Mouse (Mus musculus): ENCODE data around the gene Carmil1. TPM values are rescaled to one million over a fixed set of nuclear protein-coding genes. Genes with fewer than 3 reads are reported as not detected.

Carmil1 gene
- polyA plus RNA-seq, 1 experiment from 2014 or later: 51.6 TPM

DNA sequence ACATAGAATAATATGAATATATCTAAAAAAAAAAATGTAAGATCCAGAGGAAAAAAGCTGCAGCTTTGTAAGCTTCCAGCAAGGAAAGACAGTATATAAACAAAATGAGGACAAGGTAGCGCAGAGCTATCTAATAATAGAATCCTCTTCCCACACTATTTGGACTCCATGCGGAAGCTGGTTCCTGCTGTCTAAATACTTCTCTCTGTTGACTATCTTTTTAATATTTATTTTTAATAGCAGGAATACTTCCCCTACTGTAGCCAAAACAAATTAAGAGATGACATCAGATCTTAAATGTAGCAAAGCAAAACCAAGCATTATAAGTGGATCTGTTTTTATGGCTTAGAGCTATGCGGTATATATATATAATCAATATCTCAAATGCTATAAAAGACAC is 27.0 kb downstream of the Carmil1 start:
- H3K4me2 ChIP-seq: no peak overlapping the region
- no peak for ATAC-seq (replicated peaks; ENCODE audit: low FRiP score)
- peaks cover 7% of the 10 kb centered on the region; the same call in 1 of the 2 replicates for H3K4me1 ChIP-seq
- H3K27ac ChIP-seq: no peak overlapping the region
- H3K9ac ChIP-seq: no peak overlapping the region
- H3K36me3 ChIP-seq: no peaks in the 10 kb centered on the region
- H3K4me3 ChIP-seq (replicated peaks): no peak overlapping the region
- WGBS: 83% methylated on average over 3 of the region's 3 CpGs
- H3K9me3 ChIP-seq (replicated peaks): no peaks in the 10 kb centered on the region
- H3K27me3 ChIP-seq: no peaks in the 10 kb centered on the region

GRCm38 (mm10) chr13:24251236-24251635 is 29.4 kb downstream of the Carmil1 start:
- Histone ChIP-seq H3K4me3 (replicated peaks) (no peak overlapping the region), H3K27ac (no peak overlapping the region), H3K9me3 (replicated peaks) (no peaks in the 10 kb centered on the region), H3K4me2 (no peak overlapping the region), H3K9ac (no peak overlapping the region), H3K4me1 (peaks cover 8% of the 10 kb centered on the region), H3K27me3 (no peaks in the 10 kb centered on the region), H3K36me3 (no peaks in the 10 kb centered on the region)
- 91% methylated on average over 7 of the region's 7 CpGs for WGBS
- ATAC-seq (replicated peaks; ENCODE audit: low FRiP score): no peak

- Histone ChIP-seq H3K9me3 (replicated peaks) (no peaks in the 10 kb centered on the region), H3K4me1 (peaks cover 28% of the 10 kb centered on the region), H3K4me2 (no peak overlapping the region), H3K27me3 (no peaks in the 10 kb centered on the region), H3K9ac (no peak overlapping the region), H3K4me3 (replicated peaks) (no peak overlapping the region), H3K36me3 (no peaks in the 10 kb centered on the region), H3K27ac (0 out of 2 replicates have a peak overlapping the region, but pooled peaks have one; percentile 20)
- ATAC-seq (replicated peaks; ENCODE audit: low FRiP score): no peak
- WGBS: 68% methylated on average over 5 of the region's 5 CpGs
Observed at GRCm38 (mm10) chr13:24247928-24248327, 32.7 kb downstream of the Carmil1 start.

- Histone ChIP-seq H3K27me3 (no peaks in the 10 kb centered on the region), H3K27ac (0 out of 2 replicates have a peak overlapping the region, but pooled peaks have one; percentile 20), H3K4me3 (replicated peaks) (no peak overlapping the region), H3K9me3 (replicated peaks) (no peaks in the 10 kb centered on the region), H3K9ac (no peak overlapping the region), H3K4me1 (peaks cover 33% of the 10 kb centered on the region), H3K36me3 (no peaks in the 10 kb centered on the region), H3K4me2 (no peak overlapping the region)
- 71% methylated on average over 3 of the region's 3 CpGs for WGBS
- ATAC-seq (replicated peaks; ENCODE audit: low FRiP score): no peak
Observed at GRCm38 (mm10) chr13:24247441-24247840, 33.2 kb downstream of the Carmil1 start.

DNA sequence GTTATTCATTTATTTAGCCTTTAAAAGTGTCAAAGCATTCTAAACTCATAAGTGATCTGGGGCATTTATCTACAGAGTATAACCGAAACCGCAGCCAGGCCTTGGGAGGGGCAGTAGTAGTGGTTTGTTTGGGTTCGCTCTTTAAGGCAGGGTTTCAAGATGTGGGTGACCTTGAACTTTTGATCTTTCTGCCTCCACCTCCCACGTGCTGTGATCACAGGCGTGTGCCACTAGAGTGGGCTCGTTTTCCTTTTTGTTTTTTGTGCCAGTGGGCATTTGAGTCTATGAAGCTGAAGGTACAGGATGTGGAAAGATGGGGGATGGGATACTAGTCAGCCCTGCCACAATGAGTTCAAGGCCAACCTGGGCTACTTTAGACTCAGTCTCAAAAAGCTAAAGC is 34.3 kb downstream of the Carmil1 start:
- Histone ChIP-seq H3K36me3 (no peaks in the 10 kb centered on the region), H3K9me3 (replicated peaks) (no peaks in the 10 kb centered on the region), H3K27ac (no peak overlapping the region), H3K4me3 (replicated peaks) (no peak overlapping the region), H3K4me1 (peaks cover 44% of the 10 kb centered on the region), H3K27me3 (no peaks in the 10 kb centered on the region), H3K9ac (no peak overlapping the region), H3K4me2 (no peak overlapping the region)
- 56% methylated on average over 6 of the region's 6 CpGs for WGBS
- no peak for ATAC-seq (replicated peaks; ENCODE audit: low FRiP score)

DNA sequence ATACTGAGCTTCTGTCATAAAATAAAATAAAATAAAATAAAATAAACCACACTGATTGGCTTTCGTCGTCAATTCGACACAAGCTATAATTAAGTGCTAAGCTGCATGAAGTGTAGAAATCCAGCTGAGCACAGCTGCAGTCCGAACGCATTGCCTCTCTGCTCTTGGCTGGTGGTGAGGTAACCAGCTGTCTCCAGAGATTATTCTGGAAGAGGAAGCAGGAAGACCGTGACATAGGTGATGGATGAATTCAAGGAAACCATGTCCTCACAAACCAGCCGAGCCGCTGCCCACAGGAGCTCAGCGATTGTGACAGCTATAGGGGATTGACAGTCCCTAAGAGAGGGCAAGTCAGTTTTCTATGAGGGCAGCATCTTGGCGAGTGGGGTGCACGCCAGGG is 36.0 kb downstream of the Carmil1 start:
- peaks cover 48% of the 10 kb centered on the region for H3K4me1 ChIP-seq
- 0 out of 2 replicates have a peak, but pooled peaks have one; percentile 12 for ATAC-seq (replicated peaks; ENCODE audit: low FRiP score)
- H3K27me3 ChIP-seq: no peaks in the 10 kb centered on the region
- H3K9ac ChIP-seq: no peak overlapping the region
- no peak overlapping the region for H3K4me2 ChIP-seq
- no peaks in the 10 kb centered on the region for H3K36me3 ChIP-seq
- no peaks in the 10 kb centered on the region for H3K9me3 ChIP-seq (replicated peaks)
- WGBS: 64% methylated on average over 11 of the region's 11 CpGs
- H3K27ac ChIP-seq: no peak overlapping the region
- H3K4me3 ChIP-seq (replicated peaks): no peak overlapping the region

- no peaks in the 10 kb centered on the region for H3K9me3 ChIP-seq (replicated peaks)
- H3K36me3 ChIP-seq: no peaks in the 10 kb centered on the region
- H3K4me3 ChIP-seq (replicated peaks): no peak overlapping the region
- H3K27ac ChIP-seq: no peak overlapping the region
- 86% methylated on average over 3 of the region's 4 CpGs for whole genome bisulfite sequencing
- no peak overlapping the region for H3K4me2 ChIP-seq
- no peaks in the 10 kb centered on the region for H3K27me3 ChIP-seq
- peaks cover 48% of the 10 kb centered on the region for H3K4me1 ChIP-seq
- ATAC-seq (replicated peaks; ENCODE audit: low FRiP score): no peak
- H3K9ac ChIP-seq: no peak overlapping the region
Observed at GRCm38 (mm10) chr13:24243964-24244363, 36.6 kb downstream of the Carmil1 start.

DNA sequence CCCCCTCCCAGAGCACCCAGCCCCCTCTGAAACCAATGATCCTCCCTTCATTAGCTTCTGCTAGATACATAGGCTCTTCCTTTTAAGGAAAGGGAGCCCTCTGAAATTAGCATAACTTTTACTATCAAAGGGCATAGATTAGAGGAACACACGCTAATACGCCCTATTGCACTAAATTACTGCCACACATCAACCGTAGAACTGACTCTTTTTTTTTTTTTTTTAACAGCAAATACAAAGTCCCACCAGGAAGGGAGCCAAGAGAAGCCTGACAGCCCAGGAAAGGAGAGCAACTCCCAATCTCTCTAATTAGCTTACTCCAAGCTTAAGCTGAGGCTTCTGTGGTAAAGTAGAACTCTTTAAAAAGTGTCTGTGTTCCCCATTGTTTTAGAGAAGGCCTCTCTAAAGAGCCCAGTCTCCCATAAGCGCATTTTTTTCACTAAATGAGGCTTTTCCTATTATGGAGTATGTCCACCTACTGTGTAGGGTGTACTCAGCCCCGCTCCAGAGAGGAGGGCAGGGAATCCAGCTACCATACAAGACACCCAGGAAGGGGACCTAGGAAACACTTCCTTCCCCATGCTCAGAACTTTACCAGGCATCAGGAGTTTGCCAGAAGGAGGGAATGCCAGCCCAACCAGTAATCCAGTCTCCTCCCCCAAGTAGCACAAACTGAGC is 38.0 kb downstream of the Carmil1 start:
- Histone ChIP-seq H3K27me3 (no peaks in the 10 kb centered on the region), H3K4me2 (no peak overlapping the region), H3K27ac (peak overlapping the region; percentile 72), H3K9me3 (replicated peaks) (no peaks in the 10 kb centered on the region), H3K9ac (no peak overlapping the region), H3K36me3 (no peaks in the 10 kb centered on the region), H3K4me1 (peaks cover 44% of the 10 kb centered on the region), H3K4me3 (replicated peaks) (no peak overlapping the region)
- ATAC-seq (replicated peaks; ENCODE audit: low FRiP score): no peak
- 53% methylated on average over 5 of the region's 5 CpGs for WGBS

GRCm38 (mm10) chr13:24241201-24241600 is 39.4 kb downstream of the Carmil1 start:
- Histone ChIP-seq H3K27me3 (no peaks in the 10 kb centered on the region), H3K36me3 (no peaks in the 10 kb centered on the region), H3K4me3 (replicated peaks) (no peak overlapping the region), H3K4me1 (peaks cover 42% of the 10 kb centered on the region), H3K9ac (no peak overlapping the region), H3K27ac (0 out of 2 replicates have a peak overlapping the region, but pooled peaks have one; percentile 72), H3K9me3 (replicated peaks) (no peaks in the 10 kb centered on the region), H3K4me2 (no peak overlapping the region)
- WGBS: 64% methylated on average over 5 of the region's 5 CpGs
- no peak for ATAC-seq (replicated peaks; ENCODE audit: low FRiP score)

DNA sequence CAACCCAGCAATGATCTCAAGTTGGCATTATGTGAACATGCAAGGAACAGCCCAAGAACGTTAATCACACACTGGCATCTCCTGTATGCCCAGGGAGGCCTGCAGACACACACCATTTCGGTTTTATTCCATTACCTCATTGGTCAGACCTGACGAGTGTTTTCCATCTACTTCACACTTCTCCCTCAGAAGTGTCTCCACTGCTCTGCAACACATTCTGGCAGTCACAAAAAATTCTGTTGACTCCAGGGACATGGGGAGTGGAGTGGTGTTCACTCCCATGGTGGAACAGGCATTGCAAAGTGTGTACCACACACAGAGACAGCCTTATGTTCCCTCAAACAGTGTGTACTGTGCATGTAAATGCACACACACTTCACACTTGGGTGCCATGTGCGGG is 40.2 kb downstream of the Carmil1 start:
- no peaks in the 10 kb centered on the region for H3K36me3 ChIP-seq
- no peak overlapping the region for H3K27ac ChIP-seq
- H3K4me2 ChIP-seq: no peak overlapping the region
- no peak for ATAC-seq (replicated peaks; ENCODE audit: low FRiP score)
- no peaks in the 10 kb centered on the region for H3K9me3 ChIP-seq (replicated peaks)
- no peak overlapping the region for H3K4me3 ChIP-seq (replicated peaks)
- H3K9ac ChIP-seq: no peak overlapping the region
- 87% methylated on average over 4 of the region's 4 CpGs for WGBS
- H3K27me3 ChIP-seq: no peaks in the 10 kb centered on the region
- H3K4me1 ChIP-seq: peaks cover 36% of the 10 kb centered on the region

DNA sequence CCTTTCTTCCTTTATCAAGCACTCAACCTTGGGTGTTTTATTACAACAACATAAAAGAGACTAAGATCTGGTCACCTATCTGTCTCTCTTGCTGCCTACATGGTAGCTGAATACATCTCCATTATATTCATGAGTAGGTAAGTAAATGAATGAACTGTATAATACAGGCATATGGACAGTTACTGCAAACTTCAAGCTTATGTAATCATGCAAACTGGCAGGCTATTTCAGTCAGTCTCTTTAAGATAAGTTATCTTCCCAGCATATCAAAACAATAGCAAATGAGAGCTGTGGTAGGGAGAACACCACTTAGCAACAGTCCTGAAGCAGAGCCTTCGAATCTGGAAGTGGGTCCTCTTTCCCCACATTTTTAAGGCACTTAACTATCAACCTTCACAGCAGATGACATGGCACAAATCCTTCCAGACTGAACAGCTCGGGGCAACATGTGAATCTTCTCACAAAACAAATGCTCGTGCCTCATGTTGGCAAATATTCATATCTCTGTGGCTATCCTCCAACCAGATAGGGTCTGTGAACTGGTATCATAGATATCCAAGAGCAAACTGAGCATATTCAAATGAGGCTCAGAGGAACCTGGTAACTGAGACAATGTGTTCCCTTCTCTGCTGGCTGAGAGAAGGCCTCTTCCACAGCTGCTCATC is 42.0 kb downstream of the Carmil1 start:
- 70% methylated on average over 3 of the region's 3 CpGs for WGBS
- Histone ChIP-seq H3K27ac (no peak overlapping the region), H3K27me3 (no peaks in the 10 kb centered on the region), H3K36me3 (no peaks in the 10 kb centered on the region), H3K9ac (no peak overlapping the region), H3K4me1 (peaks cover 33% of the 10 kb centered on the region), H3K4me2 (no peak overlapping the region), H3K9me3 (replicated peaks) (no peaks in the 10 kb centered on the region), H3K4me3 (replicated peaks) (no peak overlapping the region)
- ATAC-seq (replicated peaks; ENCODE audit: low FRiP score): no peak

DNA sequence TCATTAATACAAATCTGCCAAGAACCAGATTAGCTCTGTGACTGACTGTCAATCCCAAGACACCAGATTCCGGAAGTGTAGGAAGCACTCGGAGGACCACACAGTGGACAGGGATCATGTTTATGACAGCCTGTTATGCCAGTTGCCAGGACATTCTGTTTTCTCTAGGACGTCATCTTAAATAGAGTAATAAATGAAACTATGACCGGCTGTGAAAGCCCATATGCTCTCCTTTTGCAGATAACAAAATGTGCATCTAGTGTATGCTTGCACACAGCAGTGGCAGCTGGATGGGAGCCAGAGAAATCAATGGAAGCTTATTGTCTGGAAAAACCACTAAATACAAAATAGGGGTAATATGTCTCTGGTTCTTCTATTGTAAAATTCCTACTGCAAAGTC is 43.9 kb downstream of the Carmil1 start:
- no peak overlapping the region for H3K9ac ChIP-seq
- no peak overlapping the region for H3K27ac ChIP-seq
- no peak for ATAC-seq (replicated peaks; ENCODE audit: low FRiP score)
- no peaks in the 10 kb centered on the region for H3K27me3 ChIP-seq
- H3K4me1 ChIP-seq: peaks cover 34% of the 10 kb centered on the region
- 69% methylated on average over 4 of the region's 4 CpGs for WGBS
- no peak overlapping the region for H3K4me3 ChIP-seq (replicated peaks)
- H3K4me2 ChIP-seq: no peak overlapping the region
- no peaks in the 10 kb centered on the region for H3K9me3 ChIP-seq (replicated peaks)
- no peaks in the 10 kb centered on the region for H3K36me3 ChIP-seq

Measured in kidney, embryonic 15.5 days (tissue).